Mouse (Mus musculus): Measurements from ENCODE around the gene Laptm4a.

Laptm4a gene

DNA sequence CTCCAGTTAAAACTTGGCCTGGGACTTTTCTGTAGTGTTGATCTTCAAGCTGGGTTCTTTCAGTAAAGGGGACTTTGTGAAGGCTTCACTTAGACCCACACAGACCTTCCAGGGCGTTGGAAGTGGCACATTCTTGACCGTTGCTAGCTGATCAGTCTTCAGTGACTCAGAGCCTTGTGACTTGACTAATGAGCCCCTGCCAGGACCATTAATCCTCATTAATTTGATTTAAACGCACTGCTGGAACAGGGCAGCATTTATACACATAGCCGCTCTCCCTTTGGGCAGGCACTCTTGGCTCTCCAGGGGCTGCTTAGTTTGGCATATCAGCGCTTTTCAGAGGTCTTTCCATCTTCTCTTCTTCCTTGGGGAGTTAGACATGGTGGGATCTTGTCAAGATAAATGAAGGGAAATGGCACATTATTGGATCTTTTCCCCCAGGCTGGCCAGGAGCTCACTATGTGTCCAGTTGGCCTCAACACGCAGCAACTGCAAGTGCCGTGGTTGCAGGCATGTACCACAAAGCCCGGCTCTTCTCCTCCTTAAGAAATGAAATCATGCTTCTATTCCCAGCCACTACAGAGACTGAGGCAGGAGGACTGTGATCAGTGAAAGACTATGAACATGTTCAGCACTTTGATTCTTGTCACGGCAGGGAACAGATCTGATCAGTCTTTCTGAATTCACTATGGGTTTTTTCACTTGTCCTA lies 40.3 kb downstream of the Laptm4a start:
- peak; percentile 5 to 32 for DNase-seq

DNA sequence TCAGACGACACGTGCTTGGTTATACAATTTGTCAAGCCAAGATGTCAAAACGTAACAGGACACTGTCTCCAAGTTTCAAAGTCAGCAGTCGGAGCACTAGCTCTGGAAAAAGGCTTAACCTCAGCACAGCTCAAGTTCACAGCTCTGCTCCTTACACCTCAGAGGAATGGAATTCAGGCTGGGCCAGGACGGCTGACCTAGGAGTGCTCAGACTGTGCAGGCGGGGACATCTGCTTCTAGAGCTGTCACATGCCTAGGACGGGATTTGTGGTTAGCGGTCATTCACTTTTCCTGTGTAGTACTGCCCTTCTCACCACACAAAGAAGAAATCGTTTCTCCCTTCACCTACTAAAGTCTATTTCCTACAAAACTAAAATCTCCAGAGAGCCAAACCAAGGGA lies 48.4 kb downstream of the Laptm4a start:
- peak; percentile 58 to 74 for DNase-seq

DNA sequence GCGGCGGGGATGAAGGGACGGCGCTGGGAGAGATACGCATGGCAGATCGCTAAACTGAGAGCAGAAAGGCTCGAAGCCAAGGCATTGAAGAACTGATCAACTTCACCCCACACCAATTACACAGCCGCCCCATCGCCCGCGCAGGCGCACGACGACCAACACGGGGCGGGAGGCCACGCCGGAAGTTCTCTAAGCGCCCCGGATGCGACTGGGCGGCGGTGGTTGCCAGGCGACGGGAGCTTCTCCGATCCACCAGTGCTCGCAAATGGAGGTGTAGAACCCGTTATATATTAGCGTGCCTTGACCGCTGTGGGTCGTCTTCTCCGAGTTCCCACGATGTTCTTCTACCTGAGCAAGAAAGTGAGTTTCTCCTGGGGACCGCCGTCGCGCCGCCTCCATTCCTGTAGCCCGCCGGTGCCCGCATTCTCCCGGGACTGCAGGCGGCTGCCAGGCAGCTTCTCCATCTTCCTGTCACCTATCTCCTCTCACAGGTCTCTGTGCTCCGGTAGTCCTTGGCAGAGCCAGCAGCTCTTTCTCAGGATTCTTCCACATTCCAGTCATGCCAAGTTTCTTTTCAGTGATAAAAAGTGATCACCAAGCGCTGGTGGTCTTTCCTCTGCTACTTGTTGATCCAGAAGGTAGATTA lies 52.5 kb downstream of the Laptm4a start, which contains the start of gene Wdr35:
TSS of gene Wdr35 (plus strand) at position 73 of the 646 bp plus-strand sequence.
- peak; percentile 91 to 94 for DNase-seq

DNA sequence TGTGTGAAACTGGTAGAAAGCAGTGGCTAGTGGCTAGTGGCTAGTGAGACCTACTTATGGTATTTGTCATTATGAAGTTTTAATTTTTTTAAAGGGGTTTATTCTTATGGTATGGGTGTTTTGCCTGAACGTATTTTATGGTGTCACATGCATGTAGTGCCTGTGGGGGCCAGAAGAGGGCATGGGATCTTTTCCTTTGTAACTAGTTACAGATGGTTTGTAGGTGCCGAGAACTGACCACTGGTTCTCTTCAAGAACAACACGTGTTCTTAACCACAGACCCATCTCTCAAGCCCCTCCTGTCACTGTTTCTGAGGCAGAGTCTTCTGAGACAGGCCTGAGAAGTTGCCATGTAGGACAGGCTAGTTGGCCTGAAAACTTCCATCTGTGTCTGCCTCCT lies 53.6 kb downstream of the Laptm4a start:
- no peak for DNase-seq
